Mouse (Mus musculus) c-Kit-positive CD71-negative TER-119-negative erythroid progenitor cells, embryonic 14.5 days (primary cell): Measurements from ENCODE around the gene Gdi2.
"Not testable (repeated sequence)": the region's sequence is repeated elsewhere in the genome, so short reads cannot be mapped to it uniquely, and the experiment has no call there.

Source experiments
- DNase-seq: peaks from one replicate; pipeline ENCODE4 v3.0.0-alpha.2; 2013; ENCODE audit warnings: low read depth

The Gdi2 gene

DNA sequence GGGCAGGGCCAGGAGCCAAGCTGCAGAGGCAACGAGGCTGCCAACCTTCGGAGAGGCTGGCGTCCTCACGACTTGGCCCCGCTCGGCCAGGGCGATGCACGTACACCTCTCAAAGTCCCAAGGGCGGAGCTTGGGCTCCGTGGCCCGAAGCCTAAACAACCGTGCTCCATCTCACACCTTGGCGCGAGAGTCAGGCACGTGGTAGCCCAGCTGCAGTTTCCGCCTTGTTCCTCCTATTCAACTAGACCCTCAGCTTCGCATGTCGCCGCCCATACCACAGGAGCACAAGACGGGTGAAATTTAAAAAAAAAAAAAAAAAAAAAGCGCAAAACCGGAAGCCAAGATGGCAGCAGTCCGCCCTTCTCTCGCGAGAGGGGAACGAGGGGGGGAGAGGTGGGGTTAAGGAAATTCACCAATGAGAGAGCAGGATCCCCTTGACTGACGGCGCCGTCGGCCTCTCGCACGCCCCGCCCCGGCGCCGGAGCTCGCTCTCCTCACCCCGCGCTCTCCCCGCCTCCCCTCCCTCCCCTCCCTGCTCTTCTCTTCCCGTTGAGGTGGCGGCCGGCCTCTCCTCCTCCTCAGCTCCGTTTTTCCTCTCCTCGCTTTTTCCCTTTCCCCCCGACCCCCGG is at the start of gene Gdi2:
Gdi2 (plus strand) TSS at position 470 of the 629 bp plus-strand sequence.
- peak; percentile 93 for DNase-seq

- DNase-seq, result no peak
Observed at GRCm38 (mm10) chr13:3495526-3495925, 42.3 kb upstream of the Gdi2 start.

GRCm38 (mm10) chr13:3501014-3501413 is 36.8 kb upstream of the Gdi2 start:
- not testable (repeated sequence) for DNase-seq

DNA sequence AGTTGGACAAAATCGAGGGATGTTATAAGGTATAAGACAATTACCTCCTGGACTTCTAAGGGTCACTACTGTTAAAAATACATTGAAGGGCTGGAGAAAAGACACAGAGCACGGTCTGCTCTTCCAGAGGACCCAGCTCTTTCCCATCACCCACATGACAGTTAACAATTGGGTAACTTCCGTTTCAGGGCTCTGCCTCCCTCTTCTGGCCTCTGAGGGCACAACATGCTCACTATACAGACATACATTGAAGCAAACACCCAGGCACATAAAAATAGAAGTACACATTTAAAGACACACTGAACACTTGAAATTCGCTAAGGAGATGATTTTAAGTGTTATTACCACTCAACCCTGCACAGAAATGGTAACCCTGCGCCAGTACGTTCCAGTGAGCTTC is 22.5 kb upstream of the Gdi2 start:
- DNase-seq, result not testable (repeated sequence)

DNA sequence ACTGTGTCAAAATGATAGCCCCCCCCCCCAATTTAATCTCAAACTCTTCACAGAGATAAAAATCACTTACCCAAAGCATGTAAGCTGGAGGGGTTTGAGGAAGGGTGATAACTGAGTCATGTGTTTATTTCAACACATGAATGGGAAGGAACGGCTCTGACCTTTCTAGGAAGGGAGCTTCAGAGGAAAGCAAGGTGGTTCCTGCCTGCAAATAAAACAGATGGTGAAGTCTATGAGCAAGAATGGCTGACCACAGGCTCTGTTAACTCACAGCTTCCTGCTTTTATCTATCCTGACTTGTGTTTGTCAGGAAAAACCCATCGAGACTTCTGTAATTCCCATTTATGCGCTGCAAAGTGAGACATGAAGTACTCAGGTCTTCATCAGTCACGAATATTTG is 18.5 kb upstream of the Gdi2 start:
- DNase-seq, result not testable (repeated sequence)

- DNase-seq, result not testable (repeated sequence)
Observed at GRCm38 (mm10) chr13:3519994-3520393, 17.9 kb upstream of the Gdi2 start.

- DNase-seq, result no peak
Observed at GRCm38 (mm10) chr13:3523459-3523858, 14.4 kb upstream of the Gdi2 start.

DNA sequence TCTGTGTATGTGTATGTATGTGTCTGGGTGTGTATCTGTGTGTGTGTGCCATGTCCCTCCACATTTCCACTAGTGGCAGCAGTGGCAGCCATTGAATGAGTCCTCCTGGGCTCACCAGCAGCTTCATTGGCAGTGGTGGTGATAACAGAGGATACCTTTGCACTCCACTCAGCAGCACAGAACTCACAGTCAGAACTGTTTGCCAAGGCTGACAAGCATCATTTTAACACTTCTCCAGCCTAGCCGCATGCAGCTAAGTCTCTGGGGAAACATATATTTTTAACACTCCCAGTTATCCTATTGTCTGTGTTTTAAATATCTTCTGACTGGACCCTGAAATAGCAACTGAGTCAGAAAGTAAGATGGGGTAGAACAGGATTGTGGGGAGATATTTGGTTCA is 13.9 kb upstream of the Gdi2 start:
- no peak for DNase-seq

GRCm38 (mm10) chr13:3525611-3526051 is 12.2 kb upstream of the Gdi2 start:
- no peak for DNase-seq

DNA sequence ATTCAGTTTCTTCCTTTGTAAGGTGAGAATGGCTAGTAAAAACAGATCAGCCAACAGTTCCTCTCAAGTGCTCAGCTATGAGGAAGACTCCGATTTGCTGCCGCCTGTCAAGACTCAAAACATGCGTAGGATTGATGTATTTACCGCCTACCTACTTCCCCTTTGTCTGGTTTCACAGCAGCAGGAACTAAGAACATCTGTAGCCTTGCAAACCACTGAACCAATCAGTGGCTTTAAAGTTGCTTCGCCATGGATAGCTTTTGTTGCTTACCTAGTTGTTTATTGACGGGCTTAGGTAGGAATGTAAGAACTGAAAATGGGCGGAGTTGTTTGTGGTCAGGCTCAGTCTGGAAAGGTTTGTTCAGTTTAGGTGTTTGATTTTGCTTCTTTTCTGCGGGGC is 11.5 kb upstream of the Gdi2 start:
- DNase-seq, result no peak

DNA sequence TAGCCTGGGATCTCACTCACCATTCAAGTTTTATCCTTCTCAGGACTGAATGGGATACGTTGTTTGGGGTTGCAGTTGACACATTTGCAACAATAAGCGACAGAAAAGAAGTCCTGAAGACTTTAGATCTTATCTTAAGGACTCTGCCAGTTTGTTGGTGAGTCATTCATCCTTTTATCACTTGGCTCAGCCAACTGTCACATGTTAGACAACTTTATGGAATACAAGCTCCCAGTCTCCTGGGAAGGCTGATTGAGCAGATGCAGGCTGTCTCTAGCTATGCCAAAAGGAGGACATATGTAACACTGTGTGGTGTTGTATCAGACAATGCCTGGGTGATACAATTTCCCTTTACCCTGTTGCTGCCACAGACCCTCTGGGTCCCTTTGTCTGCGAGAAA is 7.4 kb upstream of the Gdi2 start:
- no peak for DNase-seq

DNA sequence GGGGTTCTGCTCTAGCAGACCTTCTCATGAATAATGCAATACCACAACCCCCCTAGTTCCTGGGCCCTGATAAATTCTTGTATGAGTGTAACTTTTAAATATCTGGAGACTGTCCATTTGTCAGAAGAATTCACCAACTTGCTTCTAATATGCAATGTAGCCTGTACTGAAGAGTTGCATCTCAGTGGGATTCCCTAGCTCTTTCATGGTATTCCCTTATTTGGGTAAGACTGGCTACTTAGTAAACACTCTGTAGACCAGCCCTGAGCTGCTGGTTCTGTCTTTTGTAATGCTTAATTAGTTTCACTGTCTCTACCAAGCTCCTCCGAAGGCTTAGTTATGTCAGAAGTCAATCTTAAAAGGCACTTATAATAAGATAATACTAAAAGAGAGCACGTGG is 6.7 kb upstream of the Gdi2 start:
- DNase-seq, result not testable (repeated sequence)

GRCm38 (mm10) chr13:3531692-3532320 is 6.1 kb upstream of the Gdi2 start:
- no peak for DNase-seq

DNA sequence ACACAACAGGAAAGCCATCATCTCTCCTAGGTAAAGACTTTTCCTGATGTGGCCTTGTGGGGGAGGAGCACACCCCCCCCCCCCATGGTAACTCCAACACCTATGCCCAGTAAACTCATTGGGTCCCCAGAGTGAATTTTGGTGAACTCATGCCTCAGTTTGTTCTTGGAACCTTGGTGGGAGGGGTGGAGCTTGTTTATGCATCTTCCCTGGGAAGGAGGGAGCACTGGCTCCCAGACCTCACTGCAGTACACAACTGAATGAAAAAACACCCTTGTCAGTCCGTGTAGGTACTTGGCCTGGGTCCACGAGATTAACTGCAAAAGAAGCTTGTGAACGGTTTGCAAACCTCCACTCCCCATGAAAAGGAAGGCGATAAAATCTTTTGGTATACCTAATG is 5.4 kb upstream of the Gdi2 start:
- no peak for DNase-seq

DNA sequence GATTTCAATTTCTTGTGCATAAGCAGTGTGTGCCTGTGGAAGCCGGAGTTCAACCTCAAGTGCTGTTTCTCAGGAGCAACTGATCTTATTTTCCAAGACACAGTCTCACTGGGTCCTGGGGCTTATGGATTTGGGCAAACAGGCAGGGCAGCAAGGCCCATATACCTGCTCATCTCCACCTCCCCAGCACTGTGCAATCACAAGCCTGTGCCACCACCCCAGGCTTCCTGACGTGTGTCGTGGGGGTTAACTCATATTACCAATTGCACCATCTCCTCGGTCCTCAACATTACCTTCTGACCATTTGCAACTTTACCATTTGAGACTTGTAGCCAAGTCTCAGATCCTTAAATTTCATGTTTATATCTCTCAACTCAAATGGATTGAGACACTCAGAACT is 3.7 kb upstream of the Gdi2 start:
- no peak for DNase-seq

- no peak for DNase-seq
Observed at GRCm38 (mm10) chr13:3538223-3538968, 533 bp downstream of the Gdi2 start.

DNA sequence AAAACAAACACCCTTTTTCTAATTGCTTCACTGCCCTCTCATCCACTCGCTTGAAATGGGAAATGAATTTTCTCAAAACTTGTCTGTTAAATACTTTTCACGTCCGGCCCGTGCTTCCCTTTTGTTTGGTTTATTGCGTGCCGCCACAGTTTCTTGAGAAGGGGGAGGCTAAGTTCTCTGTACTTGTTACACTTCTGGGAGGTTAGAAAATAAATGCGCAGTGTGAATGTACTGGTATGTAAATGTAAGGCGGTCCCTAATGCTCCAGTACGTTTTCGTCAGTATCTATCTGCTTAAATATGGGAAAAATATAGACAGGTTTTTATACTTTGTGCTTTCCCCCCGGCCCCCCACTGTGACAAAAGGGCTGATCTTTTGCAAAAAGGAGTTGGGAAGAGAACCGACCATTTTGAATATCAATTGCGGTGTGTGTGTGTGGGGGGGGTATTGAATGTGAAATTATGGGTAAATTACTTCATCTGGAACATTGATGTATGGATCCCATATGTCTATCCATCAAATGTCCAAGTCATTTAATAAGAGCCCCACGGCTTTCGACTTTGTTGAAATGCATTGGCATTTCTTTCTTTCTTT is 1.2 kb downstream of the Gdi2 start:
- no peak for DNase-seq

- no peak for DNase-seq
Observed at GRCm38 (mm10) chr13:3540166-3540565, 2.3 kb downstream of the Gdi2 start.

DNA sequence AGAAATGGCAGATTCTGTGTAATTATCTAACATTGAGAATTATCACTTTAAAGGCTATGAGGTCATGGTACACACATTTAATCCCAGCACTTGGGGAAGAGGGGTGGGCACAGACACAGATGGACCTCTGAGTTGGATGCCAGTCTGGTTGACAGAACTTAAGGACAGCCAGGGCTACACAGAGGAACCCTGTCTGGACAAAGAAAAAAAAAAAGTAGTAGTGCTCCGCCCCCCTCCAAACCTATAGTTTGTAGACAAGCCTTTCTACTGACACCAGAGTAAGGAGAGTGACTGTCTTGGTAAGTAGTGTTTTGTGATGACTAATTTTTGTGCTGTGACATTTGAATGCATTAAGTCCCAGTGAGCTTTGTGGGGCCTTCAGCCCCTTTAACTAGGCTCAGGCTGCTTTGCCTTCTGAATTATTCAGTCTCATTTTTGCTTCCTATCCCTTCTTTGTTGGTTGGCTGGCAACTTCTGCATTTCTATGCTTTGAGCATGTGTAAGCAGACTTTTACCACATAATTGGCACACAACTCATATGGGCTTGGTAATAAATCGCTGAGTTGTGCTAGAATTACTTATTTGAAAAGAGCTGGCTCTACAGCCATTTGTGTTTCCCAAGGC is 3.4 kb downstream of the Gdi2 start:
- no peak for DNase-seq

DNA sequence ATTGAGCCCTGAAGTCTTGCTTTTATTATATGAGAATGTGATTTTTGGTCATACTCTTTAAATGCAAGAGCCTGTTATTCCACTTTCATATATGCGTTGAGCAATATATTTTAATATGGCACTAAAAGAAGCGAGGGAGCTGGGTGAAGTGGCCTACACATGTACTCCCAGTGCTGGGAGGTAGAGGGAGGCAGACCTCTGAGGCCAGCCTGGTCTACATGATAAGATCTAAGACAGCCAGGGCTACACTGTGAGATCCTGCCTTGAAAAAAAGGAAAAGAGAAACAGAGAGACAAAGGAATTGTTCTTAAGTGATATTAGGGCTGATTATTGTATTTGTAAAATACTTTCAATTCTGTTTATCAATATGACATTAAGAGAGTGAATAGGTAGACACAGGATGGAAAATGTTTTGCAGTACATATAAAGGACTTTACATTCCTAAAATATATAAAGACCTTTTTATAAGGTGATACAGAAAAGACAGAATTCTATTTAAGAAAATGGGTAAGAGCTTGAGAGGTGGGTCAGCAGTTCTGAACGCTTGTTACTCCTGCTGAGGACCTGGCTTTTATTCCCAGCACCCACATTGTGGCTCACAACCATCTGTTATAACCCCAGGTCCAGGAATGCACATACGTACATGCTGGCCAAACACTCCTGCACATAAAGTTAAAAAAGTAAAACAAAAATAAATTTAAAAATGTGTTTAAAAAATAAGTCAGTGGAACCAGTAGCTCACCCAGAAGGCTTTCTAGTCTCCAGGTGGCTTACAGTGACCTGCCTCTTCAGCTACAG is 6.4 kb downstream of the Gdi2 start:
- DNase-seq, result no peak

DNA sequence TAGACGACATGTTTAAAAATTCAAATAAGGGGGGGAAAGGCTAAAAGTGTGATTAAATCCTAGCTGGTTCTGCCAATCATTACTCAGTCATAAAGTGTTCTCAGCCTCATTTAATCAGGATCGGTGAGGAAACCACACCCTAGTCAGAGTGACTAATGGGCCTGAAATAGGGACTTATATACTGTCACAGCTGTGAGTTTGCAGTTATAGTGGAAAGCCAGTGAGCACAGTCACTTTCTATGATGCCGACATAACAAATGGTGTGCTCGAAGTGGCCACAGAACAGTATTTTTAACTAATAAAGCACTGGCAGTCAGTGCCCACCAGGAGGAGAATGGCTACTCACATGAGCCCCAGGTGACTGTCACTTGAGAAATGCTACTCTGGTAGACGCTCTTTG is 7.1 kb downstream of the Gdi2 start:
- no peak for DNase-seq

DNA sequence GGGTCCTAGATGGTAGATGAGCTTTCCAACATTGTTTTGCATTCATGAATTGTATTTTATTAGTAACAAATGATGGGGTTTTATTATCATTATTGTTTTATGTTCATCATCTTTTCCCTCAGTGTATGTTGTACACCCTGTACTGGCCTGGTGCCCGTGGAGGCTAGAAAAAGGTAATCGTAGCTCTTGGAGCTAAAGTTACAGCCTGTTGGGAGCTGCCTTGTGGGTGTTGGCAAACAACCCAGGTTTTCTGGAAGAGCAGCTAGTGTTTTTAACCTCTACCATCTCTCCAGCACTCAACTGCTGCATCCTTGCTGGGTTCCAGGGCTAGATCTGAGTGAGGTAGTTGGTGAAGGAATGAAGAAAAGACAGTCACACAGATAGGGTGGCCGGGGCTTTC is 9.5 kb downstream of the Gdi2 start:
- DNase-seq, result no peak
